Mouse (Mus musculus) liver, embryonic 12.5 days (tissue): ENCODE results near the gene Depdc1b. TPM values are rescaled to one million over a fixed set of nuclear protein-coding genes. Genes with fewer than 3 reads are reported as not detected.

Experiments used
- ATAC-seq: fragments of 200-750 bp; cut with Nextera tagmentation; 2 replicates; pipeline ENCODE4 v1.8.0; 2017; ENCODE audit warnings: moderate number of reproducible peaks, mild to moderate bottlenecking, moderate library complexity
- H3K27ac ChIP-seq: fragments of 300-500 bp; sonication (generic); 2 replicates; pipeline ENCODE4 v1.5.1; 2016; ENCODE audit warnings: mild to moderate bottlenecking
- H3K27me3 ChIP-seq: fragments of 300-500 bp; sonication (generic); replicated peaks from 2 replicates; pipeline ENCODE4 v1.6.1; 2016; ENCODE audit warnings: mild to moderate bottlenecking, moderate library complexity
- H3K36me3 ChIP-seq: fragments of 300-500 bp; sonication (generic); 2 replicates; pipeline ENCODE4 v1.6.1; 2016; ENCODE audit warnings: mild to moderate bottlenecking, moderate library complexity
- H3K4me1 ChIP-seq: fragments of 300-500 bp; sonication (generic); 2 replicates; pipeline ENCODE4 v1.6.1; 2016
- H3K4me2 ChIP-seq: fragments of 300-500 bp; sonication (generic); 2 replicates; pipeline ENCODE4 v1.6.1; 2016; ENCODE audit warnings: mild to moderate bottlenecking, moderate library complexity
- H3K4me3 ChIP-seq: fragments of 300-500 bp; sonication (generic); 2 replicates; pipeline ENCODE4 v1.5.1; 2016; ENCODE audit warnings: mild to moderate bottlenecking, moderate library complexity
- H3K9ac ChIP-seq: fragments of 300-500 bp; sonication (generic); 2 replicates; pipeline ENCODE4 v1.6.1; 2016; ENCODE audit warnings: mild to moderate bottlenecking, moderate library complexity
- H3K9me3 ChIP-seq: fragments of 300-500 bp; sonication (generic); replicated peaks from 2 replicates; pipeline ENCODE4 v1.6.1; 2016; ENCODE audit warnings: mild to moderate bottlenecking, moderate library complexity
- WGBS: fragments of 180-500 bp; shearing (Covaris S2); methylation state at CpG from one replicate; pipeline ENCODE4 v1.1.7; 2016; ENCODE audit not compliant: insufficient replicate concordance; 5-methylcytosine and 5-hydroxymethylcytosine counted together
- polyA plus RNA-seq: library from polyadenylated mRNA; unstranded; fragments of >200 nt; fragmentation: Nextera tagmentation; extraction: Ambion mirVana; gene quantifications from 2 replicates; pipeline ENCODE4 v1.2.1, GENCODE M21; 2016

Depdc1b gene
- polyA plus RNA-seq, 1 experiment from 2014 or later: 13.4 TPM

GRCm38 (mm10) chr13:108289436-108289835, 26.7 kb upstream of the Depdc1b start:
- H3K27me3 ChIP-seq: peaks cover 7% of the 10 kb centered on the region; the same call in 1 of the 2 replicates
- 56% methylated on average over 3 of the region's 3 CpGs for WGBS
- H3K4me1 ChIP-seq: peaks cover 9% of the 10 kb centered on the region
- no peaks in the 10 kb centered on the region for H3K36me3 ChIP-seq
- no peak for ATAC-seq
- no peak overlapping the region for H3K4me3 ChIP-seq
- no peak overlapping the region for H3K27ac ChIP-seq
- H3K9ac ChIP-seq: no peak overlapping the region
- no peaks in the 10 kb centered on the region for H3K9me3 ChIP-seq
- H3K4me2 ChIP-seq: no peak overlapping the region

- no peak overlapping the region for H3K4me3 ChIP-seq
- no peak for ATAC-seq
- no peak overlapping the region for H3K27ac ChIP-seq
- H3K36me3 ChIP-seq: no peaks in the 10 kb centered on the region
- no peaks in the 10 kb centered on the region for H3K9me3 ChIP-seq
- peak overlapping the region; percentile 26 for H3K4me2 ChIP-seq
- no peak overlapping the region for H3K9ac ChIP-seq
- peaks cover 7% of the 10 kb centered on the region; the same call in 1 of the 2 replicates for H3K27me3 ChIP-seq
- H3K4me1 ChIP-seq: peaks cover 9% of the 10 kb centered on the region
- 39% methylated on average over 4 of the region's 4 CpGs for WGBS
These were observed 25.8 kb upstream of the Depdc1b start for GRCm38 (mm10) chr13:108290314-108290713.

GRCm38 (mm10) chr13:108297350-108298093, 18.6 kb upstream of the Depdc1b start:
- Histone ChIP-seq H3K27ac (peak overlapping the region; percentile 77), H3K4me2 (peak overlapping the region; percentile 75), H3K27me3 (no peaks in the 10 kb centered on the region), H3K36me3 (no peaks in the 10 kb centered on the region), H3K4me3 (peak overlapping the region; percentile 54), H3K4me1 (peaks cover 23% of the 10 kb centered on the region), H3K9me3 (no peaks in the 10 kb centered on the region), H3K9ac (peak overlapping the region; percentile 3)
- 2% methylated on average over 12 of the region's 12 CpGs for WGBS
- peak; percentile 83 for ATAC-seq

GRCm38 (mm10) chr13:108298241-108298640, 17.9 kb upstream of the Depdc1b start:
- no peak overlapping the region for H3K4me2 ChIP-seq
- no peak overlapping the region for H3K27ac ChIP-seq
- 26% methylated on average over 5 of the region's 5 CpGs for WGBS
- no peaks in the 10 kb centered on the region for H3K9me3 ChIP-seq
- ATAC-seq: no peak
- no peak overlapping the region for H3K4me3 ChIP-seq
- H3K9ac ChIP-seq: no peak overlapping the region
- H3K27me3 ChIP-seq: no peaks in the 10 kb centered on the region
- no peaks in the 10 kb centered on the region for H3K36me3 ChIP-seq
- peaks cover 23% of the 10 kb centered on the region for H3K4me1 ChIP-seq

GRCm38 (mm10) chr13:108300346-108300950, 15.7 kb upstream of the Depdc1b start:
- Histone ChIP-seq H3K27ac (no peak overlapping the region), H3K9me3 (no peaks in the 10 kb centered on the region)
- 18% methylated on average over 5 of the region's 5 CpGs for WGBS

GRCm38 (mm10) chr13:108301411-108301810, 14.7 kb upstream of the Depdc1b start:
- Histone ChIP-seq H3K4me1 (peaks cover 24% of the 10 kb centered on the region), H3K9me3 (no peaks in the 10 kb centered on the region), H3K36me3 (no peaks in the 10 kb centered on the region), H3K9ac (no peak overlapping the region), H3K4me2 (no peak overlapping the region), H3K27ac (no peak overlapping the region), H3K27me3 (no peaks in the 10 kb centered on the region; the same call in 1 of the 2 replicates), H3K4me3 (no peak overlapping the region)
- no peak for ATAC-seq
- WGBS: 72% methylated on average over 7 of the region's 7 CpGs

More at GRCm38 (mm10) chr13:108300346-108300950, 15.7 kb upstream of the Depdc1b start:
- Histone ChIP-seq H3K4me3 (no peak overlapping the region), H3K27me3 (no peaks in the 10 kb centered on the region), H3K4me1 (peaks cover 26% of the 10 kb centered on the region), H3K9ac (no peak overlapping the region), H3K4me2 (no peak overlapping the region), H3K36me3 (no peaks in the 10 kb centered on the region)
- ATAC-seq: no peak

- Histone ChIP-seq H3K4me2 (no peak overlapping the region), H3K4me3 (no peak overlapping the region), H3K4me1 (peaks cover 7% of the 10 kb centered on the region; the same call in 1 of the 2 replicates), H3K9me3 (no peaks in the 10 kb centered on the region), H3K9ac (no peak overlapping the region), H3K27ac (no peak overlapping the region), H3K27me3 (no peaks in the 10 kb centered on the region; the same call in 1 of the 2 replicates), H3K36me3 (no peaks in the 10 kb centered on the region)
- 66% methylated on average over 7 of the region's 7 CpGs for WGBS
- ATAC-seq: no peak
These were observed 13.0 kb upstream of the Depdc1b start for GRCm38 (mm10) chr13:108302957-108303675.

GRCm38 (mm10) chr13:108303841-108304240, 12.3 kb upstream of the Depdc1b start:
- no peak for ATAC-seq
- H3K4me1 ChIP-seq: 0 out of 2 replicates have a peak, but pooled peaks cover 5% of the 10 kb centered on the region
- H3K4me2 ChIP-seq: no peak overlapping the region
- no peak overlapping the region for H3K4me3 ChIP-seq
- H3K36me3 ChIP-seq: no peaks in the 10 kb centered on the region
- H3K27me3 ChIP-seq: no peaks in the 10 kb centered on the region; the same call in 1 of the 2 replicates
- no peak overlapping the region for H3K9ac ChIP-seq
- 18% methylated on average over 1 of the region's 1 CpGs for WGBS
- no peak overlapping the region for H3K27ac ChIP-seq
- H3K9me3 ChIP-seq: no peaks in the 10 kb centered on the region

- Histone ChIP-seq H3K27ac (no peak overlapping the region), H3K4me3 (no peak overlapping the region), H3K4me1 (0 out of 2 replicates have a peak, but pooled peaks cover 5% of the 10 kb centered on the region), H3K9ac (no peak overlapping the region), H3K4me2 (no peak overlapping the region), H3K27me3 (no peaks in the 10 kb centered on the region; the same call in 1 of the 2 replicates), H3K9me3 (no peaks in the 10 kb centered on the region), H3K36me3 (no peaks in the 10 kb centered on the region)
- 7% methylated on average over 2 of the region's 2 CpGs for WGBS
- no peak for ATAC-seq
These were observed 11.5 kb upstream of the Depdc1b start for GRCm38 (mm10) chr13:108304680-108305079.

- peaks cover 16% of the 10 kb centered on the region for H3K36me3 ChIP-seq
- WGBS: under 1% methylated on average over 32 of the region's 32 CpGs
- peak; percentile 78 for ATAC-seq
- peak overlapping the region; percentile 89 for H3K4me2 ChIP-seq
- no peaks in the 10 kb centered on the region for H3K9me3 ChIP-seq
- peak overlapping the region; percentile 99 for H3K27ac ChIP-seq
- no peaks in the 10 kb centered on the region; the same call in 1 of the 2 replicates for H3K27me3 ChIP-seq
- peak overlapping the region; percentile 94 for H3K4me3 ChIP-seq
- peaks cover 43% of the 10 kb centered on the region for H3K4me1 ChIP-seq
- peak overlapping the region; percentile 94 for H3K9ac ChIP-seq
These were observed 363 bp downstream of the Depdc1b start for GRCm38 (mm10) chr13:108316487-108316903.

- H3K27me3 ChIP-seq: no peaks in the 10 kb centered on the region; the same call in 1 of the 2 replicates
- 61% methylated on average over 2 of the region's 2 CpGs for WGBS
- H3K9ac ChIP-seq: peak overlapping the region; percentile 94
These were observed 1.3 kb downstream of the Depdc1b start for GRCm38 (mm10) chr13:108317414-108317813.

More at GRCm38 (mm10) chr13:108317414-108317813, 1.3 kb downstream of the Depdc1b start:
- Histone ChIP-seq H3K4me1 (peaks cover 43% of the 10 kb centered on the region), H3K4me3 (peak overlapping the region; percentile 94), H3K4me2 (peak overlapping the region; percentile 89), H3K9me3 (no peaks in the 10 kb centered on the region), H3K36me3 (peaks cover 20% of the 10 kb centered on the region), H3K27ac (0 out of 2 replicates have a peak overlapping the region, but pooled peaks have one; percentile 99)
- ATAC-seq: no peak
